Mouse (Mus musculus): ENCODE measurements around the gene Pfn3.

DNA sequence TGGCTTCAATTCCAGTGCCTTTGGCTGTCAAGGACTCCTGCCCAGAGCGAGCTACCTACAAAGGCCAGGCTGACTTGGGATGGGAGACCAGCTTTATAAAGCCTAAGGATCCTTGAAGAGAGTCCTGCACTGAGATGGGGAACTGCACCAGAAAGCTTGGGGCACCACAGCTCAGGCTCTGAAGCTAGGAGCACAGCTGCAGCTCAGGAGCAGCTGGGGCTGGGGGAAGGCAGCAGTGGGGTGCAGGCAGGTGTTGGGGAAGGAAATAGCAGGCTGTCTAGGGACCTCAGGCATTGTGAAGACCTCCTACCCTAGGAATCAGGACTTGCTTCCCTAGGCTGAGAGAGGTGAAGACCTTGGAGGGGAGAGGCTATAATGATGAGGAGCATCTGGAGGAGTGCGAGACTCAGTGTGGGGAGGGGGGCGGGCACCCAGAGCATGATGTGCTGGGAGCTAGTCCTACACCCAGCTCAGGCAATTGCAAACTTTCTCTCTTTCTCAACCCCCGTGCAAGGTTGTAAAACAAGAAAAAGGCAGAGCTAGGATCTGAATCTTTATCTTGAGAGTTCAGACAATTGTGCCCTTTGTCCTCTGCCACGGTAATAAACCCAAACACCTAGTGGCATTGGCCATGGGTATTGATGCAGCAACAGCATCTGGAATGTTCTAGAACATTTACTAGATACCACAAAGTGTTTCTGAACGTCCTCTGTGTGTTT lies 40.7 kb downstream of the Pfn3 start:
- no peak for TF ChIP-seq CTCF (conservative IDR thresholded peaks at IDR 0.05; ENCODE audit: low read length)
- TF ChIP-seq POU5F1 (IDR thresholded peaks at IDR 0.05; ENCODE audit: borderline replicate concordance, low read length), result no peak
- TF ChIP-seq NANOG (IDR thresholded peaks at IDR 0.05; ENCODE audit: borderline replicate concordance, low read length), result no peak
